Mouse (Mus musculus) cerebellum, adult 2 months (tissue): ENCODE results near the gene Ergic1.

ENCODE experiments used
- CTCF ChIP-seq: fragments of 200-500 bp; IDR thresholded peaks from 2 replicates; pipeline ENCODE4 v1.5.1; 2011; ENCODE audit warnings: low read depth, mild to moderate bottlenecking, control low read depth, low read length, moderate library complexity, borderline replicate concordance; ENCODE audit not compliant: insufficient read depth
- POLR2A ChIP-seq: fragments of 200-500 bp; IDR thresholded peaks from 2 replicates; pipeline ENCODE4 v1.6.1; 2011; ENCODE audit warnings: low read length, control low read depth, borderline replicate concordance; ENCODE audit not compliant: insufficient read depth

- TF ChIP-seq CTCF (no peak), POLR2A (0 out of 2 replicates have a peak, but pooled peaks have one; percentile 2)
These were observed 36.5 kb upstream of the Ergic1 start for GRCm38 (mm10) chr17:26524801-26525200.
